ENCODE assay signal across 17 mouse cellular contexts in genomic region chr17:78752938-78753655, GRCm38 (mm10).
"Had no signal": no experiment of that assay in that cellular context is flagged by ENCODE, and none has a peak within 500 bp of the region (broad histone marks: within the 10 kb centered on the region; RNA-seq: fewer than 3 reads in every experiment).

No protein-coding gene starts in this region.

- H3K36me3 ChIP-seq: lung, embryonic 15.5 days; stomach, embryonic 15.5 days had no signal

- H3K27me3 ChIP-seq: limb, embryonic 12.5 days; limb, embryonic 15.5 days; lung, embryonic 15.5 days; midbrain, embryonic 15.5 days; neural tube, embryonic 13.5 days; stomach, embryonic 15.5 days had no signal

- DNase-seq: kidney, adult 9 months; kidney, postnatal 14 days; left cerebral cortex, postnatal 4 days; liver, postnatal 0 days; lung, postnatal 10 days; lung, postnatal 36 days; thymus, postnatal 36 days had no signal

- H3K4me3 ChIP-seq: limb, embryonic 12.5 days; limb, embryonic 15.5 days; lung, embryonic 15.5 days; midbrain, embryonic 15.5 days; myocyte; neural tube, embryonic 13.5 days; stomach, embryonic 15.5 days had no signal

- H3K4me1 ChIP-seq: limb, embryonic 12.5 days; limb, embryonic 15.5 days; lung, embryonic 15.5 days; midbrain, embryonic 15.5 days; neural tube, embryonic 13.5 days; stomach, embryonic 15.5 days had no signal

- H3K27ac ChIP-seq: limb, embryonic 12.5 days; limb, embryonic 15.5 days; liver, embryonic 14.5 days; lung, embryonic 15.5 days; midbrain, embryonic 15.5 days; neural tube, embryonic 13.5 days; stomach, embryonic 15.5 days had no signal

- H3K4me2 ChIP-seq: limb, embryonic 12.5 days; limb, embryonic 15.5 days; liver, embryonic 11.5 days; lung, embryonic 15.5 days; midbrain, embryonic 11.5 days; midbrain, embryonic 15.5 days; neural tube, embryonic 13.5 days; stomach, embryonic 15.5 days had no signal

- ATAC-seq: liver, postnatal 0 days; midbrain, embryonic 15.5 days had no signal

- H3K9ac ChIP-seq: limb, embryonic 12.5 days; limb, embryonic 15.5 days; liver, embryonic 14.5 days; liver, postnatal 0 days; lung, embryonic 15.5 days; midbrain, embryonic 15.5 days; neural tube, embryonic 13.5 days; stomach, embryonic 15.5 days had no signal

- H3K9me3 ChIP-seq: limb, embryonic 12.5 days; limb, embryonic 15.5 days; lung, embryonic 15.5 days; midbrain, embryonic 15.5 days; neural tube, embryonic 13.5 days; stomach, embryonic 15.5 days had no signal
